Mouse (Mus musculus) hindbrain, embryonic 11.5 days (tissue): Measurements from ENCODE around the gene Sdk1. TPM values are rescaled to one million over a fixed set of nuclear protein-coding genes. Genes with fewer than 3 reads are reported as not detected.

Experiments used
- ATAC-seq: fragments of 200-750 bp; cut with Nextera tagmentation; 2 replicates; pipeline ENCODE4 v1.8.0; 2017; ENCODE audit warnings: mild to moderate bottlenecking, moderate TSS enrichment, moderate library complexity; ENCODE audit not compliant: low FRiP score
- DNase-seq: peaks from one replicate; pipeline ENCODE4 v3.0.0-alpha.2; 2015; ENCODE audit warnings: low spot score
- H3K27ac ChIP-seq: fragments of 300-500 bp; sonication (generic); 2 replicates; pipeline ENCODE4 v1.5.1; 2014; ENCODE audit warnings: mild to moderate bottlenecking, low read depth, low read length
- H3K27me3 ChIP-seq: fragments of 300-500 bp; sonication (generic); 2 replicates; pipeline ENCODE4 v1.6.1; 2014; ENCODE audit warnings: mild to moderate bottlenecking, low read length, moderate library complexity, mixed read lengths; ENCODE audit not compliant: control insufficient read depth, insufficient read depth
- H3K36me3 ChIP-seq: fragments of 300-500 bp; sonication (generic); 2 replicates; pipeline ENCODE4 v1.6.1; 2014; ENCODE audit warnings: mild to moderate bottlenecking, low read length, moderate library complexity, mixed read lengths; ENCODE audit not compliant: control insufficient read depth, insufficient read depth
- H3K4me1 ChIP-seq: fragments of 300-500 bp; sonication (generic); replicated peaks from 2 replicates; pipeline ENCODE4 v1.6.1; 2014; ENCODE audit warnings: low read length, mixed read lengths; ENCODE audit not compliant: control insufficient read depth, insufficient read depth
- H3K4me2 ChIP-seq: fragments of 300-500 bp; sonication (generic); replicated peaks from 2 replicates; pipeline ENCODE4 v1.6.1; 2014; ENCODE audit warnings: mild to moderate bottlenecking, low read depth, low read length
- H3K4me3 ChIP-seq: fragments of 300-500 bp; sonication (generic); 2 replicates; pipeline ENCODE4 v1.5.1; 2014; ENCODE audit warnings: low read depth, low read length
- H3K9ac ChIP-seq: fragments of 300-500 bp; sonication (generic); 2 replicates; pipeline ENCODE4 v1.6.1; 2014; ENCODE audit warnings: low read depth, low read length
- H3K9me3 ChIP-seq: fragments of 300-500 bp; sonication (generic); 2 replicates; pipeline ENCODE4 v1.6.1; 2016; ENCODE audit warnings: low read length; ENCODE audit not compliant: control insufficient read depth
- WGBS: fragments of 180-500 bp; shearing (Covaris S2); extraction: QIAGEN DNeasy Blood & Tissue Kit; methylation state at CpG from one replicate; pipeline ENCODE4 v1.1.7; 2014; 5-methylcytosine and 5-hydroxymethylcytosine counted together
- polyA plus RNA-seq: library from polyadenylated mRNA; unstranded; fragments of >200 nt; fragmentation: Nextera tagmentation; extraction: Ambion mirVana; gene quantifications from 2 replicates; pipeline ENCODE4 v1.2.1, GENCODE M21; 2014

Gene Sdk1
- polyA plus RNA-seq, 1 experiment from 2014 or later, result 1.1 TPM

- Histone ChIP-seq H3K36me3 (no peaks in the 10 kb centered on the region), H3K27me3 (no peaks in the 10 kb centered on the region), H3K27ac (no peak overlapping the region), H3K4me1 (no peaks in the 10 kb centered on the region), H3K4me3 (no peak overlapping the region), H3K9me3 (no peaks in the 10 kb centered on the region), H3K4me2 (no peak overlapping the region), H3K9ac (no peak overlapping the region)
- WGBS, result 78% methylated on average over 2 of the region's 2 CpGs
- DNase-seq, result no peak
- ATAC-seq, result no peak
Measured at GRCm38 (mm10) chr5:141856447-141856846, 615.2 kb downstream of the Sdk1 start.

GRCm38 (mm10) chr5:141857781-141858180, 616.5 kb downstream of the Sdk1 start:
- no peak overlapping the region for H3K4me2 ChIP-seq
- 78% methylated on average over 1 of the region's 1 CpGs for WGBS
- H3K9ac ChIP-seq, result no peak overlapping the region
- DNase-seq, result no peak
- no peaks in the 10 kb centered on the region for H3K36me3 ChIP-seq
- no peaks in the 10 kb centered on the region for H3K4me1 ChIP-seq
- ATAC-seq, result no peak
- H3K27me3 ChIP-seq, result no peaks in the 10 kb centered on the region
- no peak overlapping the region for H3K27ac ChIP-seq
- no peak overlapping the region for H3K4me3 ChIP-seq
- no peaks in the 10 kb centered on the region for H3K9me3 ChIP-seq

DNA sequence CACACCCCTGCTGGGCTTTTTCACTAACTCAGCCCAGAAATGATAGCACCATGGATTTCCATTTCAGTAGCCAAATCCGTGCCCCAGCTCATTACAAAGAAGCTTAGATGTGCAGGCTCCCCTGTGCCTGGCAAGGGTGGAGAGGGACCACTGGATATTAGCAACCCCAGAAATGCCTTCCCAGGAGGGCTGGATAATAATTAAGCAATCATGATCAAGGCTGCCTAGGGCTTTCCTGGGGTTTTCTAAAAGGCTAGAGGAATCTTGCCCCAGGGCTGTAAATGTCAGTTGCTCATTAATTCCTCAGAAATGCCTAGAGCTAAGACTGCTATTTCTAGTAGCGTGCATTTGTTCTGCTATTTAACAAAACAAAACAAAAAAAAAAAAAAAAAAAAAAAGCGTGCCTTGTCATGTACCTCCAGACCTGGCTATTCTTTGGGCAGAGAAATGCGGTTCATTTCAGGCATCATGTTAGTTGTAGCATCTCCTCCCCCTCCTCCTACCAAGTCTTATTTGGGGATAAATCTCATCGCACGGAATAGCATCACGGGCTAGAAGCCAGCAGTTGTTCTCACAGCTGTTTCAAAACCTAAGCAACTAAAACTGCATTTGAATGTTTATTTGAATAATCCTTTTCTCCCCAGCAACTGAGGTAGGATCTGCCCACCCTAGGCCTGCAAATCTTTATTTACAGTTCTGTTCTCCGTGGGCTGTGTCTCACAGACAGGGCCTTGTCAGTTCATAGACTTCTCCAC, 617.3 kb downstream of the Sdk1 start:
- H3K9me3 ChIP-seq, result no peaks in the 10 kb centered on the region
- H3K36me3 ChIP-seq, result no peaks in the 10 kb centered on the region
- WGBS, result 36% methylated on average over 8 of the region's 8 CpGs
- H3K4me1 ChIP-seq, result no peaks in the 10 kb centered on the region
- H3K27ac ChIP-seq, result no peak overlapping the region
- no peak for ATAC-seq
- no peaks in the 10 kb centered on the region for H3K27me3 ChIP-seq
- no peak overlapping the region for H3K4me2 ChIP-seq
- H3K4me3 ChIP-seq, result no peak overlapping the region
- peak; percentile 24 for DNase-seq
- no peak overlapping the region for H3K9ac ChIP-seq

GRCm38 (mm10) chr5:141866042-141866441, 624.8 kb downstream of the Sdk1 start:
- H3K4me2 ChIP-seq, result no peak overlapping the region
- no peak overlapping the region for H3K4me3 ChIP-seq
- WGBS, result 78% methylated on average over 3 of the region's 3 CpGs
- H3K9me3 ChIP-seq, result no peaks in the 10 kb centered on the region
- ATAC-seq (no peak), DNase-seq (no peak)
- no peaks in the 10 kb centered on the region for H3K4me1 ChIP-seq
- H3K9ac ChIP-seq, result no peak overlapping the region
- H3K27ac ChIP-seq, result no peak overlapping the region
- no peaks in the 10 kb centered on the region for H3K36me3 ChIP-seq
- no peaks in the 10 kb centered on the region for H3K27me3 ChIP-seq

GRCm38 (mm10) chr5:141873751-141874150, 632.5 kb downstream of the Sdk1 start:
- no peak for ATAC-seq
- no peak overlapping the region for H3K4me2 ChIP-seq
- no peak overlapping the region for H3K4me3 ChIP-seq
- H3K27me3 ChIP-seq, result no peaks in the 10 kb centered on the region
- 94% methylated on average over 11 of the region's 11 CpGs for WGBS
- DNase-seq, result no peak
- no peaks in the 10 kb centered on the region for H3K9me3 ChIP-seq
- no peaks in the 10 kb centered on the region for H3K4me1 ChIP-seq
- H3K9ac ChIP-seq, result no peak overlapping the region
- no peak overlapping the region for H3K27ac ChIP-seq
- no peaks in the 10 kb centered on the region for H3K36me3 ChIP-seq

- H3K27ac ChIP-seq, result no peak overlapping the region
- no peaks in the 10 kb centered on the region for H3K9me3 ChIP-seq
- H3K9ac ChIP-seq, result no peak overlapping the region
- H3K27me3 ChIP-seq, result no peaks in the 10 kb centered on the region
- WGBS, result 51% methylated on average over 5 of the region's 5 CpGs
- ATAC-seq (no peak), DNase-seq (no peak)
- no peak overlapping the region for H3K4me3 ChIP-seq
- no peaks in the 10 kb centered on the region for H3K36me3 ChIP-seq
- H3K4me1 ChIP-seq, result no peaks in the 10 kb centered on the region
- no peak overlapping the region for H3K4me2 ChIP-seq
Measured at GRCm38 (mm10) chr5:141880661-141881060, 639.4 kb downstream of the Sdk1 start.

DNA sequence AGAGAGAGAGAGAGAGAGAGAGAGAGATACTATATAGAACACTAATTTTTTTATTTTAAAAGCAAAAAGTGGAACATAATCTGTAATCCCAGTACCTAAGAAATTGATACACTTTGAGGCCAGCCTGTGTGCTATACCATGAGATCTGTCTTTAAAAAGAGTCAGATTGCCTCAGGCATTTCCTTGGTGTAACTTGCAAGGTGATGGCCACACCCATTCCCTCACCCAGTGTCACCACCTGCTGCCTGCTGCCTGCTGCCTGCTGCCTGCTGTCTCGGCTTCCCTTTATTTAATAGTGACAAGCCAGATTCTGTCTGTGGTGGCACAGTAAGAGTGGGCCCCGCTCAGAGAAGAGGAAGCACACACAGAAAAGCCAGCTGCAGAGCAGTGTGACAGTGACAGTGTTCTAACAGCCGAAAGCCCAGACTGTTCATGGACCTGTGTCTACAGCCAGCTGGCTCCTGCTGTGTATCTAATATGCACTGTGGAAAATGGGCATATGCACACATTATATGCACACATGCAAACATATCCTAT, 642.9 kb downstream of the Sdk1 start:
- no peak for DNase-seq
- H3K9ac ChIP-seq, result no peak overlapping the region
- no peaks in the 10 kb centered on the region for H3K36me3 ChIP-seq
- WGBS, result 57% methylated on average over 3 of the region's 3 CpGs
- no peak overlapping the region for H3K27ac ChIP-seq
- no peak overlapping the region for H3K4me3 ChIP-seq
- no peak overlapping the region for H3K4me2 ChIP-seq
- no peaks in the 10 kb centered on the region for H3K9me3 ChIP-seq
- no peaks in the 10 kb centered on the region for H3K4me1 ChIP-seq
- ATAC-seq, result no peak
- no peaks in the 10 kb centered on the region for H3K27me3 ChIP-seq

DNA sequence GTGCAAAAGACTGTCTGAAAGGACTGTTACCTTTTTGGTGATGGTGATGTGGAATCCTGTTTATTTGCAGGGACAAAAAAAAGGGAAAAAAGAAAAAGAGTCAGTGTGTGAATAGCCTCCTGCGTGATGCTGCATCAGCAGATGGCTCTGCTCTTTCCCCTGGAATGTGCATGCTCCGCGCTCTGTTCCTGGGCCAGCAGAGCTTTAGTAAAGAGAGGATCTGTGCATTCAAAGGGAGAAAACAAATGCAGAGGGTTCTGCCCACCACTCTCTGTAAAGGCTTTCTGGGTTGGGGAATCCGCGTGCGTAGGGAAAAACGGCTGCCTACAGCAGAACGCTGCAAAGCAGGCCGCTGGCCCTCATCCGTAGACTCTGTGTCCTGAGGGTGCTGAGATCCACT, 644.7 kb downstream of the Sdk1 start:
- no peaks in the 10 kb centered on the region for H3K4me1 ChIP-seq
- H3K9ac ChIP-seq, result no peak overlapping the region
- H3K27ac ChIP-seq, result no peak overlapping the region
- no peaks in the 10 kb centered on the region for H3K36me3 ChIP-seq
- H3K4me3 ChIP-seq, result no peak overlapping the region
- no peaks in the 10 kb centered on the region for H3K27me3 ChIP-seq
- ATAC-seq (no peak), DNase-seq (no peak)
- no peak overlapping the region for H3K4me2 ChIP-seq
- H3K9me3 ChIP-seq, result no peaks in the 10 kb centered on the region
- 65% methylated on average over 10 of the region's 10 CpGs for WGBS

DNA sequence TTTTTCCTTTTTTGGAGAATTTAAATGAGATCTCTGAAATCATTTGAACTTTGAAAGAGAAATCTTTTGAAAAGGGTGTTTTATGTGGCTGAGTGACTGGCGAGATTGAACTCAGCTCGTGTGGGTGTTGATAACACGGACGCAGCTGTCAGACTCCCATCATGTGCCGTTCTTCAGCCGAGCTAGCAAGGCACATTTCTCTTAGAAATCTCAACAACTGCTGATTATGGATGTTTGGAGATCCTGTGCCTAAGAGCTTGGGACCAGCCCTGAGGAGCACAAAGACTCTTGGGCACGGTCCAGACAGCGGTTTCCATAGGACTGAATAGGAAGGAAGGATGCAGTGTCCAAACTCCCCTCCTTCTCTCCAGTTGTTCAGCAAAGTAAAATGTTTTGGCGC, 648.5 kb downstream of the Sdk1 start:
- no peak for DNase-seq
- no peaks in the 10 kb centered on the region for H3K4me1 ChIP-seq
- no peaks in the 10 kb centered on the region for H3K36me3 ChIP-seq
- no peak overlapping the region for H3K4me3 ChIP-seq
- H3K9ac ChIP-seq, result no peak overlapping the region
- no peaks in the 10 kb centered on the region for H3K27me3 ChIP-seq
- H3K9me3 ChIP-seq, result no peaks in the 10 kb centered on the region
- no peak overlapping the region for H3K27ac ChIP-seq
- ATAC-seq, result no peak
- WGBS, result 55% methylated on average over 9 of the region's 9 CpGs
- no peak overlapping the region for H3K4me2 ChIP-seq
